Mouse (Mus musculus) adrenal gland, postnatal 10 days (tissue): Measurements from ENCODE around the gene Tatdn3. TPM values are rescaled to one million over a fixed set of nuclear protein-coding genes. Genes with fewer than 3 reads are reported as not detected.
A peak's percentile ranks its signal among the peaks of the same experiment; 100 is the strongest.
"Not testable (repeated sequence)": the region's sequence is repeated elsewhere in the genome, so short reads cannot be mapped to it uniquely, and the experiment has no call there.

Experiments used
- DNase-seq: peaks from one replicate; pipeline ENCODE4 v3.0.0; 2021; ENCODE audit warnings: mixed read lengths
- total RNA-seq, 2 experiments: library from RNA; stranded (reverse); gene quantifications; 2 replicates each; pipeline ENCODE4 v1.2.3; 2021

Gene Tatdn3
- total RNA-seq, 2 experiments from 2014 or later, result 20.4 to 34.7 TPM

- not testable (repeated sequence) for DNase-seq
Observed at GRCm38 (mm10) chr1:191030922-191031425, 31.8 kb downstream of the Tatdn3 start.

GRCm38 (mm10) chr1:191030182-191030581, 32.5 kb downstream of the Tatdn3 start:
- no peak for DNase-seq

- peak; percentile 99 for DNase-seq
Observed at GRCm38 (mm10) chr1:191026021-191026713, 36.6 kb downstream of the Tatdn3 start, which contains the start of gene Flvcr1. TSS of gene Flvcr1 (minus strand) at chr1:191026158.

- DNase-seq, result no peak
Observed at GRCm38 (mm10) chr1:191025016-191026012, 37.4 kb downstream of the Tatdn3 start.

- not testable (repeated sequence) for DNase-seq
Observed at GRCm38 (mm10) chr1:191023806-191024205, 38.9 kb downstream of the Tatdn3 start.

- no peak for DNase-seq
Observed at GRCm38 (mm10) chr1:191023140-191023539, 39.6 kb downstream of the Tatdn3 start.

- no peak for DNase-seq
Observed at GRCm38 (mm10) chr1:191021016-191021415, 41.7 kb downstream of the Tatdn3 start.

- DNase-seq, result no peak
Observed at GRCm38 (mm10) chr1:191020217-191020924, 42.4 kb downstream of the Tatdn3 start.

- DNase-seq, result no peak
Observed at GRCm38 (mm10) chr1:191019803-191020202, 42.9 kb downstream of the Tatdn3 start.

GRCm38 (mm10) chr1:191014271-191014670, 48.5 kb downstream of the Tatdn3 start:
- DNase-seq, result no peak

GRCm38 (mm10) chr1:191008707-191009106, 54.0 kb downstream of the Tatdn3 start:
- no peak for DNase-seq

- peak; percentile 51 for DNase-seq
Observed at GRCm38 (mm10) chr1:191002201-191002600, 60.5 kb downstream of the Tatdn3 start.

- peak; percentile 31 for DNase-seq
Observed at GRCm38 (mm10) chr1:191000686-191001085, 62.0 kb downstream of the Tatdn3 start.

GRCm38 (mm10) chr1:190998027-190998426, 64.7 kb downstream of the Tatdn3 start:
- DNase-seq, result no peak

GRCm38 (mm10) chr1:190996346-190996877, 66.3 kb downstream of the Tatdn3 start:
- peak; percentile 10 for DNase-seq

Other genes starting within 250 kb of the Tatdn3 start
- 10 to 100 TPM; 26.2 to 27.6 TPM for gene Rps6kc1, start 151.2 kb downstream of the Tatdn3 start, total RNA-seq
- gene Angel2, start 137.8 kb downstream of the Tatdn3 start, total RNA-seq, result 10 to 100 TPM; 43.4 to 49.8 TPM
- 1 to 10 TPM; 1.3 to 3.1 TPM for gene Vash2, start 83.6 kb downstream of the Tatdn3 start, total RNA-seq
- 10 to 100 TPM; 18.1 to 24.0 TPM for gene Flvcr1, start 36.8 kb downstream of the Tatdn3 start, total RNA-seq
- not detected for gene Spata45, start 26.3 kb downstream of the Tatdn3 start, total RNA-seq
- 1 to 10 TPM; 3.5 to 5.1 TPM for gene Nsl1, start 80 bp upstream of the Tatdn3 start, total RNA-seq
- gene Batf3, start 34.9 kb upstream of the Tatdn3 start, total RNA-seq, result 1 to 10 TPM; 1.6 to 1.8 TPM
- gene Fam71a, start 101.9 kb upstream of the Tatdn3 start, total RNA-seq, result not detected
- 1 to 10 TPM; 1.2 to 5.4 TPM for gene Atf3, start 155.1 kb upstream of the Tatdn3 start, total RNA-seq